Mouse (Mus musculus): ENCODE data around the gene Rabgap1l. TPM values are rescaled to one million over a fixed set of nuclear protein-coding genes. Genes with fewer than 3 reads are reported as not detected.

The Rabgap1l gene
- polyA plus RNA-seq, 1 experiment from 2014 or later: 23.2 TPM

GRCm38 (mm10) chr1:160217898-160218297 is 575.1 kb downstream of the Rabgap1l start:
- no peaks in the 10 kb centered on the region for H3K9me3 ChIP-seq (ENCODE audit: control insufficient read depth)
- H3K4me3 ChIP-seq (ENCODE audit: low read depth, low read length): no peak overlapping the region
- no peak overlapping the region for H3K9ac ChIP-seq (ENCODE audit: low read depth, low read length)
- H3K27me3 ChIP-seq (replicated peaks; ENCODE audit: control insufficient read depth, insufficient read depth, low read length): no peaks in the 10 kb centered on the region
- H3K4me1 ChIP-seq (replicated peaks; ENCODE audit: control insufficient read depth, insufficient read depth, low read length): no peaks in the 10 kb centered on the region
- H3K4me2 ChIP-seq (replicated peaks; ENCODE audit: low read depth): no peak overlapping the region
- H3K36me3 ChIP-seq (ENCODE audit: control insufficient read depth, insufficient read depth): no peaks in the 10 kb centered on the region
- ATAC-seq: no peak
- H3K27ac ChIP-seq (ENCODE audit: low read depth, low read length): no peak overlapping the region
- WGBS: 91% methylated on average over 3 of the region's 3 CpGs
- TF ChIP-seq CTCF (IDR thresholded peaks at IDR 0.05; ENCODE audit: low read depth): no peak

GRCm38 (mm10) chr1:160214171-160214570 is 578.8 kb downstream of the Rabgap1l start:
- H3K4me3 ChIP-seq (ENCODE audit: low read depth, low read length): no peak overlapping the region
- H3K27ac ChIP-seq (ENCODE audit: low read depth, low read length): no peak overlapping the region
- no peak overlapping the region for H3K9ac ChIP-seq (ENCODE audit: low read depth, low read length)
- H3K9me3 ChIP-seq (ENCODE audit: control insufficient read depth): no peaks in the 10 kb centered on the region
- no peaks in the 10 kb centered on the region for H3K4me1 ChIP-seq (replicated peaks; ENCODE audit: control insufficient read depth, insufficient read depth, low read length)
- no peaks in the 10 kb centered on the region for H3K27me3 ChIP-seq (replicated peaks; ENCODE audit: control insufficient read depth, insufficient read depth, low read length)
- 91% methylated on average over 7 of the region's 7 CpGs for WGBS
- no peak for TF ChIP-seq CTCF (IDR thresholded peaks at IDR 0.05; ENCODE audit: low read depth)
- H3K4me2 ChIP-seq (replicated peaks; ENCODE audit: low read depth): no peak overlapping the region
- no peaks in the 10 kb centered on the region; the same call in 1 of the 2 replicates for H3K36me3 ChIP-seq (ENCODE audit: control insufficient read depth, insufficient read depth)
- ATAC-seq: no peak

GRCm38 (mm10) chr1:160212703-160213669 is 580.0 kb downstream of the Rabgap1l start, which contains the start of gene Cacybp:
Gene Cacybp (minus strand): TSS chr1:160212875.
- peak within 1 kb of the TSS; percentile 71 for H3K4me2 ChIP-seq (replicated peaks; ENCODE audit: low read depth)
- H3K4me3 ChIP-seq (ENCODE audit: low read depth, low read length): peak within 1 kb of the TSS; percentile 95
- under 1% methylated on average over 76 of the region's 76 CpGs for WGBS
- peak within 1 kb of the TSS; percentile 89 for H3K9ac ChIP-seq (ENCODE audit: low read depth, low read length)
- no peaks in the 10 kb centered on the region for H3K9me3 ChIP-seq (ENCODE audit: control insufficient read depth)
- H3K4me1 ChIP-seq (replicated peaks; ENCODE audit: control insufficient read depth, insufficient read depth, low read length): no peaks in the 10 kb centered on the region
- H3K27me3 ChIP-seq (replicated peaks; ENCODE audit: control insufficient read depth, insufficient read depth, low read length): no peaks in the 10 kb centered on the region
- peak; percentile 98 for ATAC-seq
- peaks cover 1% of the 10 kb centered on the region for H3K36me3 ChIP-seq (ENCODE audit: control insufficient read depth, insufficient read depth)
- peak within 1 kb of the TSS; percentile 97 for H3K27ac ChIP-seq (ENCODE audit: low read depth, low read length)
- peak; percentile 93 for TF ChIP-seq CTCF (IDR thresholded peaks at IDR 0.05; ENCODE audit: low read depth)

GRCm38 (mm10) chr1:160212123-160212691 is 580.8 kb downstream of the Rabgap1l start:
- WGBS: under 1% methylated on average over 36 of the region's 45 CpGs
- peaks cover 9% of the 10 kb centered on the region for H3K36me3 ChIP-seq (ENCODE audit: control insufficient read depth, insufficient read depth)
- no peaks in the 10 kb centered on the region for H3K4me1 ChIP-seq (replicated peaks; ENCODE audit: control insufficient read depth, insufficient read depth, low read length)
- H3K27me3 ChIP-seq (replicated peaks; ENCODE audit: control insufficient read depth, insufficient read depth, low read length): no peaks in the 10 kb centered on the region
- ATAC-seq: peak; percentile 50
- no peaks in the 10 kb centered on the region for H3K9me3 ChIP-seq (ENCODE audit: control insufficient read depth)
- H3K4me2 ChIP-seq (replicated peaks; ENCODE audit: low read depth): peak overlapping the region; percentile 71
- peak overlapping the region; percentile 89 for H3K9ac ChIP-seq (ENCODE audit: low read depth, low read length)
- TF ChIP-seq CTCF (IDR thresholded peaks at IDR 0.05; ENCODE audit: low read depth): no peak
- peak overlapping the region; percentile 95 for H3K4me3 ChIP-seq (ENCODE audit: low read depth, low read length)
- peak overlapping the region; percentile 97 for H3K27ac ChIP-seq (ENCODE audit: low read depth, low read length)

- Histone ChIP-seq H3K27ac (ENCODE audit: low read depth, low read length) (peak overlapping the region; percentile 97; the same call in 1 of the 2 replicates), H3K9me3 (ENCODE audit: control insufficient read depth) (no peaks in the 10 kb centered on the region), H3K27me3 (replicated peaks; ENCODE audit: control insufficient read depth, insufficient read depth, low read length) (no peaks in the 10 kb centered on the region), H3K36me3 (ENCODE audit: control insufficient read depth, insufficient read depth) (peaks cover 12% of the 10 kb centered on the region), H3K4me2 (replicated peaks; ENCODE audit: low read depth) (peak overlapping the region; percentile 71), H3K4me1 (replicated peaks; ENCODE audit: control insufficient read depth, insufficient read depth, low read length) (no peaks in the 10 kb centered on the region), H3K4me3 (ENCODE audit: low read depth, low read length) (peak overlapping the region; percentile 95), H3K9ac (ENCODE audit: low read depth, low read length) (peak overlapping the region; percentile 89)
- ATAC-seq: no peak
- no peak for TF ChIP-seq CTCF (IDR thresholded peaks at IDR 0.05; ENCODE audit: low read depth)
- WGBS: 1% methylated on average over 8 of the region's 8 CpGs
These were observed 581.4 kb downstream of the Rabgap1l start for GRCm38 (mm10) chr1:160211597-160212122.

- H3K4me3 ChIP-seq (ENCODE audit: low read depth, low read length): no peak overlapping the region
- H3K9ac ChIP-seq (ENCODE audit: low read depth, low read length): no peak overlapping the region
- peaks cover 23% of the 10 kb centered on the region for H3K36me3 ChIP-seq (ENCODE audit: control insufficient read depth, insufficient read depth)
- 41% methylated on average over 3 of the region's 3 CpGs for WGBS
- no peaks in the 10 kb centered on the region for H3K27me3 ChIP-seq (replicated peaks; ENCODE audit: control insufficient read depth, insufficient read depth, low read length)
- H3K4me2 ChIP-seq (replicated peaks; ENCODE audit: low read depth): peak overlapping the region; percentile 71
- H3K27ac ChIP-seq (ENCODE audit: low read depth, low read length): no peak overlapping the region
- H3K9me3 ChIP-seq (ENCODE audit: control insufficient read depth): no peaks in the 10 kb centered on the region
- no peaks in the 10 kb centered on the region for H3K4me1 ChIP-seq (replicated peaks; ENCODE audit: control insufficient read depth, insufficient read depth, low read length)
- TF ChIP-seq CTCF (IDR thresholded peaks at IDR 0.05; ENCODE audit: low read depth): no peak
- ATAC-seq: no peak
These were observed 582.4 kb downstream of the Rabgap1l start for GRCm38 (mm10) chr1:160210566-160210965.
